Mouse (Mus musculus) bone marrow, adult 2 months (tissue): ENCODE results near the gene Fyco1.

ENCODE experiments used
- CTCF ChIP-seq: fragments of 200-500 bp; IDR thresholded peaks from 2 replicates; pipeline ENCODE4 v1.5.1; 2011; ENCODE audit warnings: low read length, control low read depth; ENCODE audit not compliant: control insufficient read depth, insufficient read depth
- POLR2A ChIP-seq: fragments of 200-500 bp; IDR thresholded peaks from 2 replicates; pipeline ENCODE4 v1.6.1; 2011; ENCODE audit warnings: low read depth, mild to moderate bottlenecking, control low read depth, low read length, borderline replicate concordance; ENCODE audit not compliant: control insufficient read depth

DNA sequence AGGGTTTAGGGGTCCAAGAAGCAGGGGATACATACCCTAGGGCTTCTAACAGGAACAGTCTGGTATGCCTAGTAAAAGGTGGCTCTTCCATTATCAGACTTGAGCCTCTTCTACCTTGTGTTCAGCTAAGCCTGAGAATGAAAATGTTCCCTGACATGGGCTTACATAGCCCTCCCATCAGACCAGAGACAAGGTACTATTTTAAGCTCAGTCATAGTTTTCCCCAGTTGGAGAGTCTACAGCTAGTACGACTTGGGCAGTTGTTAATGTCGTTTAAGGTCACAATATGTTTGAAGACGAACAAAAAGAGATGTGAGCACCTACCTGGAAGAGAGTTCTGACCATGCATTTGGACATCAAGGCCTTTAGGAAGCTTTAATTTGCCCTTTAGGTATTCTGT lies 7.2 kb downstream of the Fyco1 start:
- TF ChIP-seq CTCF (no peak), POLR2A (no peak)
